Mouse (Mus musculus) kidney, embryonic 15.5 days (tissue): ENCODE measurements around the gene Lpp. TPM values are rescaled to one million over a fixed set of nuclear protein-coding genes. Genes with fewer than 3 reads are reported as not detected.
A peak's percentile ranks its signal among the peaks of the same experiment; 100 is the strongest.

Experiments used
- ATAC-seq: fragments of 200-750 bp; cut with Nextera tagmentation; replicated peaks from 2 replicates; pipeline ENCODE4 v1.8.0; 2017; ENCODE audit warnings: moderate TSS enrichment; ENCODE audit not compliant: low FRiP score
- H3K27ac ChIP-seq: fragments of 300-500 bp; sonication (generic); 2 replicates; pipeline ENCODE4 v1.5.1; 2015; ENCODE audit warnings: mild to moderate bottlenecking, inconsistent platforms
- H3K27me3 ChIP-seq: fragments of 300-500 bp; sonication (generic); 2 replicates; pipeline ENCODE4 v1.6.1; 2015; ENCODE audit warnings: inconsistent platforms
- H3K36me3 ChIP-seq: fragments of 300-500 bp; sonication (generic); 2 replicates; pipeline ENCODE4 v1.6.1; 2015; ENCODE audit warnings: inconsistent platforms
- H3K4me1 ChIP-seq: fragments of 300-500 bp; sonication (generic); 2 replicates; pipeline ENCODE4 v1.6.1; 2015; ENCODE audit warnings: inconsistent platforms
- H3K4me2 ChIP-seq: fragments of 300-500 bp; sonication (generic); 2 replicates; pipeline ENCODE4 v1.6.1; 2015; ENCODE audit warnings: moderate library complexity, mild to moderate bottlenecking, inconsistent platforms
- H3K4me3 ChIP-seq: fragments of 300-500 bp; sonication (generic); replicated peaks from 2 replicates; pipeline ENCODE4 v1.5.1; 2015; ENCODE audit warnings: mild to moderate bottlenecking, inconsistent platforms
- H3K9ac ChIP-seq: fragments of 300-500 bp; sonication (generic); 2 replicates; pipeline ENCODE4 v1.6.1; 2015; ENCODE audit warnings: mild to moderate bottlenecking, inconsistent platforms
- H3K9me3 ChIP-seq: fragments of 300-500 bp; sonication (generic); replicated peaks from 2 replicates; pipeline ENCODE4 v1.6.1; 2016; ENCODE audit warnings: inconsistent platforms
- WGBS: fragments of 180-500 bp; shearing (Covaris S2); methylation state at CpG from one replicate; pipeline ENCODE4 v1.1.7; 2015; ENCODE audit warnings: mixed read lengths; 5-methylcytosine and 5-hydroxymethylcytosine counted together
- polyA plus RNA-seq: library from polyadenylated mRNA; unstranded; fragments of >200 nt; fragmentation: Nextera tagmentation; extraction: Ambion mirVana; gene quantifications from 2 replicates; pipeline ENCODE4 v1.2.1, GENCODE M21; 2015

The Lpp gene
- polyA plus RNA-seq, 1 experiment from 2014 or later: 58.6 TPM

- whole genome bisulfite sequencing: 16% methylated on average over 1 of the region's 1 CpGs
- H3K9ac ChIP-seq: no peak overlapping the region
- no peaks in the 10 kb centered on the region for H3K9me3 ChIP-seq
- H3K27ac ChIP-seq: no peak overlapping the region
- no peak overlapping the region for H3K4me3 ChIP-seq
- H3K4me2 ChIP-seq: no peak overlapping the region
- H3K4me1 ChIP-seq: peaks cover 76% of the 10 kb centered on the region
- no peaks in the 10 kb centered on the region for H3K27me3 ChIP-seq
- H3K36me3 ChIP-seq: peaks cover 5% of the 10 kb centered on the region; the same call in 1 of the 2 replicates
- no peak for ATAC-seq
Measured at GRCm38 (mm10) chr16:24441338-24441737, 48.0 kb downstream of the Lpp start.

- Histone ChIP-seq H3K27ac (peak overlapping the region; percentile 85), H3K4me3 (no peak overlapping the region), H3K9me3 (no peaks in the 10 kb centered on the region), H3K36me3 (peaks cover 7% of the 10 kb centered on the region; the same call in 1 of the 2 replicates), H3K4me2 (0 out of 2 replicates have a peak overlapping the region, but pooled peaks have one; percentile 14), H3K9ac (no peak overlapping the region), H3K4me1 (peaks cover 76% of the 10 kb centered on the region), H3K27me3 (no peaks in the 10 kb centered on the region)
- peak; percentile 19; the same call in 1 of the 2 replicates for ATAC-seq
- 29% methylated on average over 5 of the region's 5 CpGs for WGBS
Measured at GRCm38 (mm10) chr16:24442500-24443122, 49.3 kb downstream of the Lpp start.

- Histone ChIP-seq H3K27me3 (no peaks in the 10 kb centered on the region), H3K4me3 (no peak overlapping the region), H3K9ac (no peak overlapping the region), H3K27ac (peak overlapping the region; percentile 85), H3K4me1 (peaks cover 76% of the 10 kb centered on the region), H3K4me2 (no peak overlapping the region), H3K9me3 (no peaks in the 10 kb centered on the region), H3K36me3 (peaks cover 7% of the 10 kb centered on the region; the same call in 1 of the 2 replicates)
- 0 out of 2 replicates have a peak, but pooled peaks have one; percentile 20 for ATAC-seq
- WGBS: 15% methylated on average over 7 of the region's 7 CpGs
Measured at GRCm38 (mm10) chr16:24443123-24443515, 49.8 kb downstream of the Lpp start.

DNA sequence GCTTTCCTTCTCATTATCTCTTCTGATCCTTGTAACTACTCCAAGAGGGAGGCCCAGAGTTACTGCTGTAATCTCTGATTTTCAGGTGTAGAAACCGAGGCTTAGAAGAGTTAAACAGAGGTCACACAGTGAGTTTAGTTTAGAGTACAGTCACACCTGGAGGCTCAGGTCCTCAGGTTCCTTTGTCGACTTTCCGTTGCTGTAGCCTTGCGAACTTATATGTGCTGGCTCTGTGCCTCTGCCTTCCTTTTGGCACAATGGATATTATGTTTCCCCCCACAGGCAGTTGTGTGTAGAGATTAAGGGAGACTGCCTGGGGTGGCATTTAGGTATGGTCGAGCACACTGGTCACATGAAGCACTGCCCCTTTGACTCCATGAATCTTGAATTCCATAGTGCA is 50.2 kb downstream of the Lpp start:
- Histone ChIP-seq H3K4me1 (peaks cover 76% of the 10 kb centered on the region), H3K4me3 (no peak overlapping the region), H3K9ac (no peak overlapping the region), H3K27me3 (no peaks in the 10 kb centered on the region), H3K36me3 (peaks cover 7% of the 10 kb centered on the region; the same call in 1 of the 2 replicates), H3K9me3 (no peaks in the 10 kb centered on the region), H3K4me2 (no peak overlapping the region), H3K27ac (peak overlapping the region; percentile 85)
- WGBS: 37% methylated on average over 5 of the region's 5 CpGs
- no peak for ATAC-seq

- 0 out of 2 replicates have a peak overlapping the region, but pooled peaks have one; percentile 32 for H3K27ac ChIP-seq
- no peak overlapping the region for H3K4me2 ChIP-seq
- no peaks in the 10 kb centered on the region for H3K27me3 ChIP-seq
- H3K4me1 ChIP-seq: peaks cover 75% of the 10 kb centered on the region
- no peak for ATAC-seq
- no peaks in the 10 kb centered on the region for H3K9me3 ChIP-seq
- H3K36me3 ChIP-seq: peaks cover 7% of the 10 kb centered on the region; the same call in 1 of the 2 replicates
- WGBS: 37% methylated on average over 4 of the region's 4 CpGs
- no peak overlapping the region for H3K4me3 ChIP-seq
- no peak overlapping the region for H3K9ac ChIP-seq
Measured at GRCm38 (mm10) chr16:24444818-24445217, 51.5 kb downstream of the Lpp start.

- H3K4me2 ChIP-seq: no peak overlapping the region
- no peaks in the 10 kb centered on the region for H3K27me3 ChIP-seq
- 42% methylated on average over 3 of the region's 3 CpGs for WGBS
- no peak overlapping the region for H3K4me3 ChIP-seq
- no peaks in the 10 kb centered on the region for H3K9me3 ChIP-seq
- H3K9ac ChIP-seq: no peak overlapping the region
- no peak for ATAC-seq
- H3K4me1 ChIP-seq: peaks cover 81% of the 10 kb centered on the region
- peaks cover 7% of the 10 kb centered on the region; the same call in 1 of the 2 replicates for H3K36me3 ChIP-seq
- 0 out of 2 replicates have a peak overlapping the region, but pooled peaks have one; percentile 32 for H3K27ac ChIP-seq
Measured at GRCm38 (mm10) chr16:24445473-24445872, 52.2 kb downstream of the Lpp start.

GRCm38 (mm10) chr16:24446449-24446848 is 53.1 kb downstream of the Lpp start:
- Histone ChIP-seq H3K9me3 (no peaks in the 10 kb centered on the region), H3K4me3 (no peak overlapping the region), H3K27ac (no peak overlapping the region), H3K4me1 (peaks cover 77% of the 10 kb centered on the region), H3K36me3 (peaks cover 7% of the 10 kb centered on the region; the same call in 1 of the 2 replicates), H3K27me3 (no peaks in the 10 kb centered on the region), H3K9ac (no peak overlapping the region), H3K4me2 (no peak overlapping the region)
- WGBS: 84% methylated on average over 1 of the region's 1 CpGs
- ATAC-seq: no peak

GRCm38 (mm10) chr16:24447666-24448492 is 54.6 kb downstream of the Lpp start:
- H3K4me3 ChIP-seq: no peak overlapping the region

GRCm38 (mm10) chr16:24448493-24448845 is 55.2 kb downstream of the Lpp start:
- whole genome bisulfite sequencing: 74% methylated on average over 2 of the region's 2 CpGs
- H3K4me3 ChIP-seq: no peak overlapping the region
- H3K4me1 ChIP-seq: peaks cover 62% of the 10 kb centered on the region

More at GRCm38 (mm10) chr16:24447666-24448492, 54.6 kb downstream of the Lpp start:
- no peaks in the 10 kb centered on the region for H3K27me3 ChIP-seq
- peaks cover 67% of the 10 kb centered on the region for H3K4me1 ChIP-seq
- H3K4me2 ChIP-seq: no peak overlapping the region
- no peaks in the 10 kb centered on the region for H3K9me3 ChIP-seq
- no peak overlapping the region for H3K9ac ChIP-seq
- peak overlapping the region; percentile 86 for H3K27ac ChIP-seq
- ATAC-seq: peak; percentile 74
- peaks cover 7% of the 10 kb centered on the region; the same call in 1 of the 2 replicates for H3K36me3 ChIP-seq
- WGBS: 35% methylated on average over 7 of the region's 7 CpGs

GRCm38 (mm10) chr16:24449806-24450205 is 56.5 kb downstream of the Lpp start:
- Histone ChIP-seq H3K9ac (0 out of 2 replicates have a peak overlapping the region, but pooled peaks have one; percentile 10), H3K36me3 (peaks cover 7% of the 10 kb centered on the region; the same call in 1 of the 2 replicates), H3K4me2 (peak overlapping the region; percentile 14; the same call in 1 of the 2 replicates), H3K4me3 (no peak overlapping the region), H3K27me3 (no peaks in the 10 kb centered on the region), H3K27ac (peak overlapping the region; percentile 54), H3K4me1 (peaks cover 55% of the 10 kb centered on the region), H3K9me3 (no peaks in the 10 kb centered on the region)
- ATAC-seq: 0 out of 2 replicates have a peak, but pooled peaks have one; percentile 23
- 20% methylated on average over 8 of the region's 8 CpGs for WGBS

More at GRCm38 (mm10) chr16:24448493-24448845, 55.2 kb downstream of the Lpp start:
- H3K4me2 ChIP-seq: no peak overlapping the region
- peaks cover 7% of the 10 kb centered on the region; the same call in 1 of the 2 replicates for H3K36me3 ChIP-seq
- no peaks in the 10 kb centered on the region for H3K27me3 ChIP-seq
- H3K9ac ChIP-seq: no peak overlapping the region
- H3K27ac ChIP-seq: peak overlapping the region; percentile 86
- no peaks in the 10 kb centered on the region for H3K9me3 ChIP-seq
- ATAC-seq: no peak

DNA sequence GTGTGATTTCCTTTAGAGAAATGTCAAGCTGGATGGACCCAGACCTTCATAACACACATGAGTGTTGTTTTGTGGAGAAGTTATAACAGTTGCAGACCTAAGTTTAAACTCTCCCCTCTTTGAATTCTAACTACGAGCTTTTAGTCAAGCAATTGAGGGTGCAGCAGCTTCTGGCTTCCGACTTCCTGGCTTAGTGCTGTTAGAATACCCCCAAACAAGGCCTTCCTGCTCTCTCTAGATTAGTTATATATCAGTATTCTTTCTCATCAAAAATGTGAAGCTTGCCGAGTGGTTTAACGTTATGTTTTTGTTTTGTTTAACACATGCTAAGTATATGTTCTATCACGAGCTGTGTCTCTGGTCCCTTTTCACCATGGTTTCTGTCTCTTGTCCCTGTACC is 56.9 kb downstream of the Lpp start:
- no peaks in the 10 kb centered on the region for H3K27me3 ChIP-seq
- no peak overlapping the region for H3K4me2 ChIP-seq
- ATAC-seq: no peak
- peaks cover 54% of the 10 kb centered on the region for H3K4me1 ChIP-seq
- H3K4me3 ChIP-seq: no peak overlapping the region
- no peaks in the 10 kb centered on the region for H3K9me3 ChIP-seq
- H3K36me3 ChIP-seq: peaks cover 7% of the 10 kb centered on the region; the same call in 1 of the 2 replicates
- H3K9ac ChIP-seq: no peak overlapping the region
- 41% methylated on average over 5 of the region's 5 CpGs for WGBS
- 0 out of 2 replicates have a peak overlapping the region, but pooled peaks have one; percentile 1 for H3K27ac ChIP-seq

- no peak overlapping the region for H3K4me2 ChIP-seq
- 83% methylated on average over 5 of the region's 5 CpGs for WGBS
- H3K27ac ChIP-seq: no peak overlapping the region
- no peaks in the 10 kb centered on the region for H3K9me3 ChIP-seq
- ATAC-seq: no peak
- H3K9ac ChIP-seq: no peak overlapping the region
- peaks cover 54% of the 10 kb centered on the region for H3K4me1 ChIP-seq
- H3K27me3 ChIP-seq: no peaks in the 10 kb centered on the region
- peaks cover 4% of the 10 kb centered on the region; the same call in 1 of the 2 replicates for H3K36me3 ChIP-seq
- H3K4me3 ChIP-seq: no peak overlapping the region
Measured at GRCm38 (mm10) chr16:24451123-24451522, 57.8 kb downstream of the Lpp start.
